Mouse (Mus musculus) hindbrain, embryonic 10.5 days (tissue): ENCODE results near the gene Galnt6. TPM values are rescaled to one million over a fixed set of nuclear protein-coding genes. Genes with fewer than 3 reads are reported as not detected.

Source experiments
- DNase-seq: peaks from one replicate; pipeline ENCODE4 v3.0.0-alpha.2; 2017; ENCODE audit warnings: low spot score
- H3K27ac ChIP-seq: fragments of 300-500 bp; sonication (generic); 2 replicates; pipeline ENCODE4 v1.5.1; 2016; ENCODE audit warnings: mild to moderate bottlenecking, moderate library complexity
- H3K27me3 ChIP-seq: fragments of 300-500 bp; sonication (generic); 2 replicates; pipeline ENCODE4 v1.6.1; 2016; ENCODE audit warnings: mild to moderate bottlenecking; ENCODE audit not compliant: poor library complexity, insufficient read depth, severe bottlenecking
- H3K36me3 ChIP-seq: fragments of 300-500 bp; sonication (generic); 2 replicates; pipeline ENCODE4 v1.6.1; 2016; ENCODE audit warnings: mild to moderate bottlenecking, moderate library complexity
- H3K4me1 ChIP-seq: fragments of 300-500 bp; sonication (generic); replicated peaks from 2 replicates; pipeline ENCODE4 v1.6.1; 2016; ENCODE audit warnings: mild to moderate bottlenecking
- H3K4me3 ChIP-seq: fragments of 300-500 bp; sonication (generic); 2 replicates; pipeline ENCODE4 v1.5.1; 2016; ENCODE audit warnings: mild to moderate bottlenecking, moderate library complexity
- H3K9me3 ChIP-seq: fragments of 300-500 bp; sonication (generic); 2 replicates; pipeline ENCODE4 v1.6.1; 2016; ENCODE audit warnings: mild to moderate bottlenecking, moderate library complexity
- WGBS: fragments of 180-500 bp; shearing (Covaris S2); methylation state at CpG from one replicate; pipeline ENCODE4 v1.1.7; 2016; 5-methylcytosine and 5-hydroxymethylcytosine counted together
- polyA plus RNA-seq: library from polyadenylated mRNA; unstranded; fragments of >200 nt; fragmentation: Nextera tagmentation; extraction: Ambion mirVana; gene quantifications from 2 replicates; pipeline ENCODE4 v1.2.1, GENCODE M21; 2016

The Galnt6 gene
- polyA plus RNA-seq, 1 experiment from 2014 or later: 0.05 TPM

DNA sequence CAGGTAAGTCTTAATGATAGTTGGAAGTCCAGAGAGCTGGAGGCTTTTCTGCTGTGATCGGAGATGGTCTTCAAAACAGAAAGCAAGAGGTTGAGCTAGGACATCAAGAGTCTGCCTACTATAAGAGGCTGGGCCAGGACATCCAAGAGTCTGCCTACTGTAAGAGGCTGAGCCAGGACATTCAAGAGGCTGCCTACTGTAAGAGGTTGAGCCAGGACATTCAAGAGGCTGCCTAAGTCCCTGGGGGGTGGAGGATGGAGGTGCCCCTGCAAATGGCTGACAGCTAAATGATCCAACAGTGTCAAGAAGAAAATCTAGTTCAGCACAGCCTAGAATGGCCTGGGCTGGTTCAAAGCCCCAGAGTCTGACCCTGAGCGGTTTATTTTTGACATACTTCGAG, 19.4 kb upstream of the Galnt6 start:
- no peak overlapping the region for H3K27ac ChIP-seq
- H3K36me3 ChIP-seq: no peaks in the 10 kb centered on the region
- H3K27me3 ChIP-seq: peaks cover 19% of the 10 kb centered on the region
- WGBS: 93% methylated on average over 3 of the region's 3 CpGs
- H3K4me3 ChIP-seq: no peak overlapping the region
- H3K4me1 ChIP-seq: peaks cover 16% of the 10 kb centered on the region
- H3K9me3 ChIP-seq: no peaks in the 10 kb centered on the region
- DNase-seq: no peak

DNA sequence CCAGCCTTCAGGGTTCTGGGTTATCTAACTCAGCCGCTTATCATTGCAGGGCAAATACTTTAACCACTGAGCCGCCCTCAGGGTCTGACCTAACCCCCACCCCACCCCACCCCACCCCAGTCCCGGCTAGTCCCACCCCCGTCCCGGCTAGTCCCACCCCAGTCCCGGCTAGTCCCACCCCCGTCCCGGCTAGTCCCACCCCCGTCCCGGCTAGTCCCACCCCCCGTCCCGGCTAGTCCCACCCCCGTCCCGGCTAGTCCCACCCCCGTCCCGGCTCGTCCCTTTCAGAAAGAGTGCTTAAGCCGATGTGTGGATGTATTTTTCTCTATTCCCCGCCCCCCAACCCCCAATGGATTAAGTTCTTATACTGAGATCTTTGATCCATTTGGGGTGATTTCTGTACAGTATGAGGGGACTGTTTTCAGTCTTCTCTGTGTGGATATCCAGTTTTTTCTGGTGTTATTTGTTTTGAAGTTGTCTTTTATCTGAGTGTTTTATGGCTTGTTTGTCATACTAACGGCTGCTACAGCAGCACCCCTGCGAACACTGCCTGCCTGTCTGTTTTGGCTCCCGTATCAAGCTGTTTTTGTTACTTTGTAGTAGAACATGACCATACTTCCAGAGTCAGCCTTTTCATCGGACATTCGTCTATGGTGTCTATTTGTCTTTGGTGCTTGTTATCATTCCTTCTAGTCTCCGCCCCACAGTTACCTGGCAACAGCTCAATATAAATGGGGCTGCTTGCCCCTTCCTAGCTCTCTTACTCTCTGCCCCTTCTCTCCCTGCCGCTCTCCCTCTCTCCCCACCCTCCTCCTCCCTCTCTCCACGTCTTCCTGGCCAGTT, 18.2 kb upstream of the Galnt6 start:
- Histone ChIP-seq H3K9me3 (no peaks in the 10 kb centered on the region), H3K4me1 (peaks cover 16% of the 10 kb centered on the region), H3K27me3 (peaks cover 19% of the 10 kb centered on the region), H3K4me3 (peak overlapping the region; percentile 49), H3K27ac (peak overlapping the region; percentile 64), H3K36me3 (no peaks in the 10 kb centered on the region)
- 2% methylated on average over 27 of the region's 27 CpGs for WGBS
- peak; percentile 35 for DNase-seq

DNA sequence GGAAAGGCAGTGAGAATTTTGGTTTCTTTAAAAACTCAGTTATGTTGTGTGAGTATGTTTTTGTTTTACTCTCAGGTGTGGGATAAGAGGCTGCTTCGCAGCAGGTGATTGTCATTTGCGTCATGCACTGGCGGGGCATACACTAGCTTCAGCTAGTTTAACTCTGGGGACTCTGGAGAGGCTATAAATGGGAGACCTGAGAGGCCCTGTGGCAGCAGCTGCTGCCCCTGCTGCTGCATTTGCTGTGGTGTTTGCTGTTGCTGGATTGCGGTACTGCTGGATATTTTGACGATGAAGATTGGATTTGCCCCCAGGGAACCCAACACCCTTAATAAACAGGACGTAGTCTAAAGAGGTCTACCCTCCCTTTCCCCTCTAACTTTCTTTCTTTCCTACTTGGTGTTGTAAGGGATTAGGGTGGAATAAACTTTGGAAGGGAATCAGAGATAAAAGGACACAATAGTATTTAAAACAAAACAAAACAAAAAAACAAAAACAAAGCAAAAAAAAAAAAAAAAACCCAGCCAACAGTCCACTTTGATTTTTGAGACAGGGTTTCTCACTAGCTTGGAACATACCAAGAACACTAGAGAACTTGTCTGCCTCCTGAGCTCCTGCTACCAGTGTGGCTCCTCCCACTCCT, 17.4 kb upstream of the Galnt6 start:
- H3K27ac ChIP-seq: no peak overlapping the region
- peak overlapping the region; percentile 49 for H3K4me3 ChIP-seq
- peaks cover 16% of the 10 kb centered on the region for H3K4me1 ChIP-seq
- WGBS: 43% methylated on average over 6 of the region's 6 CpGs
- peaks cover 19% of the 10 kb centered on the region for H3K27me3 ChIP-seq
- no peaks in the 10 kb centered on the region for H3K36me3 ChIP-seq
- no peak for DNase-seq
- no peaks in the 10 kb centered on the region for H3K9me3 ChIP-seq

DNA sequence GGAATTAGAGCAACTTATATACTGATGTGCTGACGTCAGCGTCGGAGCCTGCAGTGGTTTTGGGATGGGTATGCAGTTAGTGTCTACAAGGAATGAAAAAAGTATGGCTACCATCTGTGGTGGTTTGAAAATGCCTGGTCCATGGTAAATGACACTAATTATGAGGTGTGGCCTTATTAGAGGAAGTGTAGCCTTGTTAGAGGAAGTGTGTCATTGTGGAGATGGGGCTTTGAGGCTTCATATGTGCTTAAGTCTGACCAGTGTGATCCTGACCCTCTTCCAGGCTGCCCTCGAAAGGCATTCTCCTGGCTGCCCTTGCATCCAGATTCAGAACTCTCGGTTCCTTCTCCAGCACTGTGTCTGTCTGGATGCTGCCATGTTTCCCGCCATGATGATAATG, 14.1 kb upstream of the Galnt6 start:
- Histone ChIP-seq H3K9me3 (no peaks in the 10 kb centered on the region), H3K36me3 (no peaks in the 10 kb centered on the region), H3K27me3 (peaks cover 8% of the 10 kb centered on the region), H3K4me3 (no peak overlapping the region), H3K27ac (no peak overlapping the region), H3K4me1 (peaks cover 16% of the 10 kb centered on the region)
- WGBS: 92% methylated on average over 6 of the region's 6 CpGs
- no peak for DNase-seq

DNA sequence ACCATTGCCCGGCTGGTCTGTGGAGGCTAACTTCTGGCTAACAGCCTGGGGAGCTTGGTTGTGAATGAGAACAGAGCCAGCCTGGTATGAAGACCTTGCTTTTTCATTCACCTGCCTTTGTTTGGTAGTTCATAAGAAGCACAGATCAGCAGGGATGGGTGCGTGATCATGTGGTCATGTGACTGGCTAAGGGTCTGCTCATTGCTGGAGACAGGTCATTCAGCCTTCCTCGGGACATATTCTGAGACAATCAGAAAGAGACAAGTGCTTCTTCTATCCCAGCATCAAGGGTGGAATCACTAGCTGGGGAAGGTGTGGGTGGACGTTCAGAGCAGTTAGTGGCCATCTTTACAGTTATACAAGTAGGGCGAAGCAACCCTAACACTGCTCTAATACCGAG, 10.3 kb upstream of the Galnt6 start:
- no peak overlapping the region for H3K27ac ChIP-seq
- no peak for DNase-seq
- no peaks in the 10 kb centered on the region for H3K27me3 ChIP-seq
- no peak overlapping the region for H3K4me3 ChIP-seq
- H3K9me3 ChIP-seq: no peaks in the 10 kb centered on the region
- no peaks in the 10 kb centered on the region for H3K4me1 ChIP-seq
- no peaks in the 10 kb centered on the region for H3K36me3 ChIP-seq
- 85% methylated on average over 6 of the region's 6 CpGs for WGBS

DNA sequence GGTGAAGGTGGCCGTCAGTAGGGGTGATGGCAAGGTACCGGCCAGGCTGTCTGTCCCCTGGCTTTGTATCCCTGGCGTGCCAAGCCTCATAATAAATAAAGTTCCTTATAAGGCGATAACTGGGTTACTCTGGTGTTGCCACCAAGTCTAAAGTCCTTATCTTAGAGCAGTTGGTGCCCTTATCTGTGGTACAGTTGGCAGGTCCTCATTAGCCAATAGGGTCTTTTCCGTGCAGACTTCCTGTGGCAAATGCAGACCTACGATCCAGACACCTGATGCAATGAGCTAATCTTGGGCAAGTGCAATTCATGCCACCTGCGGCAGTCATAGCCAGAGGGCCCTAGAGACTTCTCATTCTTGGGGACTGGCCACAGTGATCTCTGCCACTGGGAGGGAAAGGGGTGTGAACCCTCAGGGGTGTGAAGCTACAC, 9.2 kb upstream of the Galnt6 start:
- Histone ChIP-seq H3K4me1 (no peaks in the 10 kb centered on the region), H3K9me3 (no peaks in the 10 kb centered on the region), H3K36me3 (no peaks in the 10 kb centered on the region), H3K27ac (no peak overlapping the region), H3K4me3 (no peak overlapping the region), H3K27me3 (no peaks in the 10 kb centered on the region)
- 84% methylated on average over 7 of the region's 7 CpGs for WGBS
- no peak for DNase-seq

DNA sequence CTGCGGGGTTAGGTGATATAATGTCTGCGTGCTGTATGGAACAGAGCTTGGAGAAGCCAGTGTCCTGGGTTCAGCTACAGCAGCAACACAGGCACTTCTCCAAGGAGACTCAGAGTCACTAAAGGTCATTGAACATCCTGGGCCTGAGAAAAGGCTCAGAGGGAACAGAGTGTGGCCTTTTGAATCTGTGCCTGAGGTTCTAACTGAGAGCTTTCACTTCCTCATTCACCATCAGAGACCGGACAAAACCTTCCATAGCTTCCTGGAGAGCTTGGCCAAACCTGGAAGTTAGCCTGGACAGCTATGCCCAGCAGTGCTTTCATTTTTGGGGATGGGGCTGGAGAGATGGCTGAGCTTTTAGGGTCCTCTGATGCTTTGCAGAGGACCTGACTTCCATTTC, 8.5 kb upstream of the Galnt6 start:
- peaks cover 6% of the 10 kb centered on the region for H3K27me3 ChIP-seq
- H3K4me1 ChIP-seq: peaks cover 3% of the 10 kb centered on the region

DNA sequence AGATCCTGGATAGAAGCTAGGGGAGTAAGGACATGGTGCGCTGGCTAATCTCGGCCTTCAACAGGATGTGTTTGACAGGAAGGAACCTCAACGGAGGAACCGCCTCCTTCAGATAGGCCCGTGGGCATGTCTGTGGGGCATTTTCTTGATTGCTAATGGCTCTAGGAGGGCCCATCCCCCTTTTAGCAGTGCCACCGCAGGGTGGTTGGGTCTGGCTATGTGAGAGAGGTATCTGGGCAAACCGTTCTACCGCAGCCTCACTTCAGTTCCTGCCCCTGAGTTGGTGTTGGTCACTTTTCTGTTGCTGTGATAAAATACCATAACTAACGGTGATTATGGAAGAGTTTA, 6.8 kb upstream of the Galnt6 start:
- 90% methylated on average over 9 of the region's 9 CpGs for WGBS
- no peak for DNase-seq
- Histone ChIP-seq H3K9me3 (no peaks in the 10 kb centered on the region), H3K4me3 (no peak overlapping the region), H3K36me3 (no peaks in the 10 kb centered on the region), H3K27me3 (peaks cover 23% of the 10 kb centered on the region), H3K4me1 (peaks cover 8% of the 10 kb centered on the region), H3K27ac (no peak overlapping the region)

More for the DNA sequence above, 8.5 kb upstream of the Galnt6 start:
- H3K27ac ChIP-seq: no peak overlapping the region
- H3K9me3 ChIP-seq: no peaks in the 10 kb centered on the region
- DNase-seq: no peak
- 86% methylated on average over 3 of the region's 3 CpGs for WGBS
- no peak overlapping the region for H3K4me3 ChIP-seq
- no peaks in the 10 kb centered on the region for H3K36me3 ChIP-seq

DNA sequence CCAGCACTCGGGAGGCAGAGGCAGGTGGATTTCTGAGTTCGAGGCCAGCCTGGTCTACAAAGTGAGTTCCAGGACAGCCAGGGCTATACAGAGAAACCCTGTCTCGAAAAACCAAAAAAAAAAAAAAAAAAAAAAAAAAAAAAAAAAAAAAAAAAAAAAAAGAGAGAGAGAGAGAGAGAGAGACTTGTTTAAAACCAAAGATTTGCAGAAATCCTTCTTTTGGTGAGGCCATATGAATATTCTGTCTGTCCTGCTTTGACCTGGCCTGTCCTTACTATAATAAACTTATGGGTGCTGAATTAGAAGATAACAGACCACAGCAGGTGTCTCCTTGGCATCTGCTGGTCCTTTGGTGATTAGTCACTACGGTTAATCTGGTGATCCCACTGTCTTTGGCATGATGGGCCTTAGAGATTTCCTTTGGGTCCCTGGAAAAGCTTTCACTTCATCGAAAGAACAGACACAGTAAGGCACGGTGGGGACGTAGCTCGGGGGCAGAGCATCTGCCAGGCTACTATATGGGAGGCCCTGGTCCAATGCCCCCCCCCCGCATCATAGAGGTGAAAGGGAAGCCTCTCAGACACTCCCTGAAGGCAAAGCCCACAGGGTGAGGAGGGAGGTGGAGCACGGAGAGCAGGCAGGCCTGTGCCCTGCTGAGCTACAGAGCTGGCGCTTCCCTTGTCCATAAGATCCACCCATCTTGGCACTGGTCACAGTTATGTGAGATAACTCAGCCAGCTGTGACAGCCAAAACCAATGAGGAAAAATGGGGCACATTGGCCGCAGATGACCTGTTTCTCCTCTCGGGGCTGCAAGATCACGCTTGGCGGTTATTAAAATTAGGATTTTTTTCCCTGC, 6.1 kb upstream of the Galnt6 start:
- no peaks in the 10 kb centered on the region for H3K36me3 ChIP-seq
- H3K4me1 ChIP-seq: peaks cover 9% of the 10 kb centered on the region
- H3K4me3 ChIP-seq: no peak overlapping the region
- WGBS: 92% methylated on average over 14 of the region's 15 CpGs
- peaks cover 29% of the 10 kb centered on the region for H3K27me3 ChIP-seq
- H3K9me3 ChIP-seq: no peaks in the 10 kb centered on the region
- H3K27ac ChIP-seq: no peak overlapping the region
- no peak for DNase-seq

DNA sequence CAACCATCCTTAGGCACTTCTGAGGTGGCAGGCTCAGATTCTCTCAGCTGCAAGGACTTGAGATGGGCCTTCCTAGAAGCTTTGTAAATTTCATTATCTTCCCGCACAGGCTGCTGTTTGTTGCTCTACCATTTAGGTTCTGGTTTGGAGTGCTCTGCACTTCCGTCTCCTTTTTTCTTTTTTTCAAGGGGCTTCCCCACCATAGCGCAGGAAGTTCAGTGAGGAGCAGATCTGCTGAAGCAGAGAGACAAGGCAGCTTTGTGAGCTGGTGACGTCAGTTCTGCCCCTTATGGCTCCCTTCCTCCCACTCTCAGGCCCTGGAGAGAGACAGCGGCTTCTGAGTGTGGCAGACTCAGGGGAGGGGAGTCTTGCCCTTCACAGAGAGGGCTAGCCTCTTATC, 3.4 kb upstream of the Galnt6 start:
- WGBS: 38% methylated on average over 5 of the region's 5 CpGs
- H3K9me3 ChIP-seq: no peaks in the 10 kb centered on the region
- H3K36me3 ChIP-seq: no peaks in the 10 kb centered on the region
- peaks cover 57% of the 10 kb centered on the region for H3K27me3 ChIP-seq
- peaks cover 23% of the 10 kb centered on the region for H3K4me1 ChIP-seq
- no peak overlapping the region for H3K4me3 ChIP-seq
- H3K27ac ChIP-seq: no peak overlapping the region
- DNase-seq: no peak

DNA sequence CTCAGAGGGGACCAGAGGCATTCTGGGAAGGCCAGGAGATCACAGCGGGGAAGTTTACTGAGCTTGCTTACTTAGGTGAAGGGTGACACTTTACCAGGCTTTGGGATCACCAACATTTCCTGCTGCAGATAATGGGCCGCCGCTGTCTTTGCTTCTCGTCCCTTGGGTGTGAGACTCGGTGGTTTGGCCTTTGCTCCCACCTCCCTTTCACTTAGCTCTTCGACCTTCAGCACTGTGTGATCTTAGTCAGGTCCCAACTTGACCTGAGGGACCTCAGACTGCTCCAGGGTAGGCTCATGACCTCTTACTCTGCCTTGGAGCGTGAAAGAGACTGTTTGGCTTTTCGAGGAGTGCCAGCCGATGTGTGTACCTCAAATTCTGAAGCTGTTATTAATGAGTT, 1.9 kb upstream of the Galnt6 start:
- WGBS: 38% methylated on average over 9 of the region's 9 CpGs
- no peak for DNase-seq
- no peaks in the 10 kb centered on the region for H3K36me3 ChIP-seq
- H3K27ac ChIP-seq: no peak overlapping the region
- H3K27me3 ChIP-seq: peaks cover 68% of the 10 kb centered on the region
- H3K9me3 ChIP-seq: no peaks in the 10 kb centered on the region
- peaks cover 23% of the 10 kb centered on the region for H3K4me1 ChIP-seq
- H3K4me3 ChIP-seq: no peak overlapping the region

DNA sequence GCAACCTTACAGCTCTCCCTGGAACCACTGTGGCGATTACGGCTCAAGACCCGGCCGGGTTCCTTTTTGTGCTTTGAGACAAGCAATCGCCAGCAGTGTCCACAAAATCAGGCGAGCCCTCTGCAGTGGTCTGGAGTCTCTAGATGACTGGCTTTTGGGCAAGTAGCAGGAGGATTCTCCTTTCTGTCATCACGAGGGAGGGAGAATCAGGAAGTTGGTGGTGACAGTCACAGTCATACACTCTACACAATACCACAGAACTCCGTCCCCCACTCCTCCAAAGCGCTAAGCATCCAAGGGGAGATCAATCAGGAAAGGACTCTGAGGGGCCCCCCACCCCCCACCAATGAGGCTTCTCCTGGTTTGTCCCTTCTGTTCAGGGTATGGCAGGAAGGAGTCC, 590 bp downstream of the Galnt6 start:
- H3K9me3 ChIP-seq: no peaks in the 10 kb centered on the region
- peaks cover 23% of the 10 kb centered on the region for H3K4me1 ChIP-seq
- peaks cover 74% of the 10 kb centered on the region for H3K27me3 ChIP-seq
- H3K36me3 ChIP-seq: no peaks in the 10 kb centered on the region
- WGBS: 28% methylated on average over 9 of the region's 9 CpGs
- DNase-seq: no peak
- H3K27ac ChIP-seq: no peak overlapping the region
- H3K4me3 ChIP-seq: peak overlapping the region; percentile 53

DNA sequence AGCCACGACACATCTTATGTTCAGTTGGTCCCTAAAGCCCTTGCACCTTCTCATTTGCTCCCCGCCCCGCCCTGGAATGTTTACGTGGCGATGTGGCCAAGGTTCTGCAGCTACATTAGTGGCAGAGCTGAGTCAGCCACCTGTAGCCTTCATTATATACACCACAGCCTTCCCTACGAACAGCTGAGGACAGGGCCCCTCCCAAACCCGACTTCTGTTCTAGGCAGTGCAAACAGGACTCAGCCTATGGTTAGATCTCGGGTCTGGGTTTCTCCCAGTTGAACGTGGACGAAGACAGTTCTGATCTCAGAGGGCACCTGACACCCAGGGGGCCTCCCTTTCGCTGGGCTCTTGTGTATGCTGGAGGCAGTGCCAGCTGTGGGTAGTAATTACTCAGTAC, 1.3 kb downstream of the Galnt6 start:
- H3K36me3 ChIP-seq: no peaks in the 10 kb centered on the region
- DNase-seq: no peak
- peaks cover 22% of the 10 kb centered on the region for H3K4me1 ChIP-seq
- WGBS: 85% methylated on average over 11 of the region's 11 CpGs
- no peaks in the 10 kb centered on the region for H3K9me3 ChIP-seq
- H3K27ac ChIP-seq: no peak overlapping the region
- no peak overlapping the region for H3K4me3 ChIP-seq
- H3K27me3 ChIP-seq: peaks cover 74% of the 10 kb centered on the region
